Mouse (Mus musculus) neural tube, embryonic 14.5 days (tissue): ENCODE data around the gene Cytl1. TPM values are rescaled to one million over a fixed set of nuclear protein-coding genes. Genes with fewer than 3 reads are reported as not detected.

ENCODE experiments used
- ATAC-seq: fragments of 200-750 bp; cut with Nextera tagmentation; 2 replicates; pipeline ENCODE4 v1.8.0; 2017; ENCODE audit warnings: low read depth, mild to moderate bottlenecking, moderate TSS enrichment, moderate library complexity
- H3K27ac ChIP-seq: fragments of 300-500 bp; sonication (generic); 2 replicates; pipeline ENCODE4 v1.5.1; 2014; ENCODE audit warnings: low read depth, mild to moderate bottlenecking, control low read depth, low read length, moderate library complexity, mixed read lengths
- H3K27me3 ChIP-seq: fragments of 300-500 bp; sonication (generic); 2 replicates; pipeline ENCODE4 v1.6.1; 2014; ENCODE audit warnings: low read length; ENCODE audit not compliant: control insufficient read depth, insufficient read depth
- H3K36me3 ChIP-seq: fragments of 300-500 bp; sonication (generic); 2 replicates; pipeline ENCODE4 v1.6.1; 2014; ENCODE audit warnings: low read length, mixed read lengths; ENCODE audit not compliant: control insufficient read depth, insufficient read depth
- H3K4me1 ChIP-seq: fragments of 300-500 bp; sonication (generic); 2 replicates; pipeline ENCODE4 v1.6.1; 2014; ENCODE audit warnings: low read length; ENCODE audit not compliant: control insufficient read depth, insufficient read depth
- H3K4me2 ChIP-seq: fragments of 300-500 bp; sonication (generic); 2 replicates; pipeline ENCODE4 v1.6.1; 2014; ENCODE audit warnings: mild to moderate bottlenecking, low read depth, low read length, control low read depth
- H3K4me3 ChIP-seq: fragments of 300-500 bp; sonication (generic); 2 replicates; pipeline ENCODE4 v1.5.1; 2014; ENCODE audit warnings: low read depth, low read length, control low read depth, mixed read lengths
- H3K9ac ChIP-seq: fragments of 300-500 bp; sonication (generic); replicated peaks from 2 replicates; pipeline ENCODE4 v1.6.1; 2014; ENCODE audit warnings: low read depth, mild to moderate bottlenecking, control low read depth, low read length, mixed read lengths
- H3K9me3 ChIP-seq: fragments of 300-500 bp; sonication (generic); 2 replicates; pipeline ENCODE4 v1.6.1; 2016; ENCODE audit warnings: low read length; ENCODE audit not compliant: control insufficient read depth
- whole genome bisulfite sequencing: fragments of 180-500 bp; shearing (Covaris S2); extraction: QIAGEN DNeasy Blood & Tissue Kit; methylation state at CpG from one replicate; pipeline ENCODE4 v1.1.7; 2014; 5-methylcytosine and 5-hydroxymethylcytosine counted together
- polyA plus RNA-seq: library from polyadenylated mRNA; unstranded; fragments of >200 nt; fragmentation: Nextera tagmentation; extraction: Ambion mirVana; gene quantifications from 2 replicates; pipeline ENCODE4 v1.2.1, GENCODE M21; 2014

Cytl1 gene
- polyA plus RNA-seq, 1 experiment from 2014 or later: 0.28 TPM

DNA sequence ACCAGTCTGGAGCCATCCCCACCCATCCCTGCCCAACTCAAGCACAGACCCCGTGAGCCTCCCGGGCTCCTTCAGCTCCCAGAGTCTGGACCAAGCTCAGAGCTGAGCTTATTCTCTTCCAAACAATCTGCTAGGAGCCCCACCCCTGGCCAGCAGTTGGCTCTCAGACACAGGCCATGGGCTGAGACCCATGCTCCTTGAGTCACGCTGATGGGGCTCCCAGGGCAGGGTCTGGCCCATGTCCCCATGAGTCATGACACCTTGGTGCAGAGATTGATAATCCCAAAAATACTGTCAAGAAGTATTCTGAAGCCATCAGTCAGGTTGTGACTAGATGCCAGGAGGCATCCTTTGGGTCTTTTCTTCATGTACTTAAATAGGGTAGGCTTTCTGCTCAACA is 26.7 kb downstream of the Cytl1 start:
- Histone ChIP-seq H3K9me3 (no peaks in the 10 kb centered on the region), H3K27ac (no peak overlapping the region), H3K36me3 (no peaks in the 10 kb centered on the region), H3K4me2 (no peak overlapping the region), H3K4me1 (no peaks in the 10 kb centered on the region), H3K9ac (no peak overlapping the region), H3K27me3 (no peaks in the 10 kb centered on the region), H3K4me3 (no peak overlapping the region)
- WGBS: 91% methylated on average over 3 of the region's 3 CpGs
- ATAC-seq: no peak

DNA sequence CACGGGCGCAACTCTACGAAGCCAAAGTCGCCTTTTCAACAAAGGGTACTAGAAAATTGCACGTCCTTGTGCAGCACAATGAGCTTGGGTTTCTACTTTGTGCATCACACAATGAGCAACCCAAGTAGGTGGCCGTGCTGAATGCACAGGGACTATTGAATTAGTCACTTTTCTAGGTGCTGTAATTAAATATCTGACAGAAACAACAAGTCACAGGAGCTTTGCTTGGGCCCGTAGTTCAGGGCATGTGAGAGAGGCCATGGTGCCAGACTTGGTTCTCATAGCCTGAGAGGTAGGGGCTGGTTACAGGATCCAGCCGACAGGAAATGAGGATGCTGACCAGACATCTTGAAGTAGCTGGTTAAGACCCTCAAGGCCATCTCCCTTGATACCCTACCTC is 30.5 kb downstream of the Cytl1 start:
- Histone ChIP-seq H3K4me1 (peaks cover 5% of the 10 kb centered on the region; the same call in 1 of the 2 replicates), H3K9ac (no peak overlapping the region), H3K27me3 (peaks cover 4% of the 10 kb centered on the region; the same call in 1 of the 2 replicates), H3K27ac (no peak overlapping the region), H3K9me3 (no peaks in the 10 kb centered on the region), H3K36me3 (no peaks in the 10 kb centered on the region), H3K4me3 (no peak overlapping the region), H3K4me2 (no peak overlapping the region)
- 13% methylated on average over 8 of the region's 8 CpGs for WGBS
- ATAC-seq: no peak

DNA sequence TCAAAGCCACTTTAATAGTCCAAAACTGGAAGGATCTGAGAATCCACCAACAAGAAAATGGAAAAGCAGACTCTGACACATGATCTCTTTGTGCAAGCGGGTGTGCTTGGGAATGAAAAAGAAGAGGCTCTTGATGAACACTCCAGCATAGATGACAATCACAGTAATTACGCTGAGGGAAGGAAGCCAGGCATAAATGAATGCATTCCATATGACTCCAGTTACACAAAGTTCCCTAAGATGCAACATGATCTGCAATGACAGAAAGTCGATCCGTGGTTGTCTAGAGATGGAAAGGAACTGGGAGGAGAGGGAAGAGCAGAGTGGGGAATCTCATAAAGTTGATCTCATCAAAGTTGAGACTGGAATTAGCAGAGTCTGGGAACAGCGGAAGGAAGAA is 31.9 kb downstream of the Cytl1 start:
- no peak overlapping the region for H3K9ac ChIP-seq
- no peak overlapping the region for H3K4me2 ChIP-seq
- no peak overlapping the region for H3K27ac ChIP-seq
- H3K4me3 ChIP-seq: no peak overlapping the region
- H3K27me3 ChIP-seq: peaks cover 4% of the 10 kb centered on the region; the same call in 1 of the 2 replicates
- no peak for ATAC-seq
- 85% methylated on average over 5 of the region's 5 CpGs for WGBS
- peaks cover 5% of the 10 kb centered on the region; the same call in 1 of the 2 replicates for H3K4me1 ChIP-seq
- H3K36me3 ChIP-seq: no peaks in the 10 kb centered on the region
- H3K9me3 ChIP-seq: no peaks in the 10 kb centered on the region

DNA sequence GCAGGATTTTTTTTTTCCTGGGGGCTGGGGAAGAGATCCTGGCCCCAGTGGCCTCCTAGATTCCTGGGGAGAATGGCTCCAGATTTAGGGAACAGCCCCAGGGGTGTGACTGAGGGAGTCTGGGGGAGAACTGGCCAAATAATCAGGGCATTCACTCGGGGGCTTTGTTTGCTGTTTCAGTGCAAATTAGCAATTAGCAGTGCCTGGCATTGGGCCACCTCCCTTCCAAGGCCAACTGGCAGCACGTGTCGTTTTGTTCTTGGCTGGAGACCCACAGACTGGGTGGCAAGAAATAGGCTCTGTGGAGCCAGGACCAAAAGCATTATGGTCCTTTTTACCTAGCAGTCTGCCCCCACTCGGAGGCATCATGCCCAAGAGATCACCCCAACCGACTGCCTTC is 33.7 kb downstream of the Cytl1 start:
- peaks cover 5% of the 10 kb centered on the region; the same call in 1 of the 2 replicates for H3K4me1 ChIP-seq
- no peak overlapping the region for H3K27ac ChIP-seq
- WGBS: 3% methylated on average over 5 of the region's 5 CpGs
- H3K36me3 ChIP-seq: no peaks in the 10 kb centered on the region
- H3K4me2 ChIP-seq: no peak overlapping the region
- H3K9me3 ChIP-seq: no peaks in the 10 kb centered on the region
- no peak overlapping the region for H3K9ac ChIP-seq
- H3K4me3 ChIP-seq: no peak overlapping the region
- peak; percentile 79 for ATAC-seq
- peaks cover 7% of the 10 kb centered on the region; the same call in 1 of the 2 replicates for H3K27me3 ChIP-seq

DNA sequence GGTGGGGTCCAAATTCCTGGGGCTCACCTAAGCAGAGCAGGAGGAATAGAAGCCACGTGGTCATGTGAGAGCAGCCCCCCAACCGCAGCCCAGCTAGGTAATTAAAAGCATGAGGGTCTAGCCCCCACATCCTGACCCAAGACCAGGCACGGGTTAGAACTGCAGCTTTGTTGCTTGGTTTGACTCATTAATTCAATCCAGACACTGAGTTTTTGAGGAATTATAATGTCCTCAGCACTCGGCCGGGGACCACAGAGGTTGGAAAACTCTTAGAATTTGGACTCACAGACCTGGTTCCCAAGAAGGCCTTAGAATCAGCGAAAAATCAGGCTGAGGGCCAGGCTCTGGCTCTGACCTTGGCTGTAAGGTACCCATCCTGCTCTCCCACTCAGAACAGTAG is 35.6 kb downstream of the Cytl1 start:
- Histone ChIP-seq H3K4me1 (peaks cover 5% of the 10 kb centered on the region; the same call in 1 of the 2 replicates), H3K4me2 (no peak overlapping the region), H3K27me3 (peaks cover 8% of the 10 kb centered on the region; the same call in 1 of the 2 replicates), H3K9me3 (no peaks in the 10 kb centered on the region), H3K27ac (no peak overlapping the region), H3K9ac (no peak overlapping the region), H3K36me3 (no peaks in the 10 kb centered on the region), H3K4me3 (no peak overlapping the region)
- WGBS: 87% methylated on average over 6 of the region's 6 CpGs
- no peak for ATAC-seq

DNA sequence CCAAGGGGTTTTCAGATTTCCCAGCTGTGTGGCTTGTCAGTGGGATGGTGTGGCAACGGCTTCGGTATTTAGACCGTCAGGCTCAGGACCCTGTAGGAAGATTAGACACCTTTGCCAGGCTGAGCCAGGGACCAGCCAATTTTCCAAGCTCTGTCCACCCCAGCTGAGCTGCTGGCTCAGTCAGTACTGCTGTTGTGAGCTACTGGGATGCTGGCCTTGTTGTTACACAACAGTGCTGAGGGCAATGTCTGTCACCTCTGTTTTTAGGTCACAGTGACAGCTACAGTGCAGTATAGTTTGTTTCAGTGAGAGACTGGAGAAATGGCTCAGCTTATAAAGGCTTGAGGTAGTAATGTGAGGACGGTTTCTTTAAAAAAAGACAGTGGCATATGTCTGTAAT is 38.7 kb downstream of the Cytl1 start:
- Histone ChIP-seq H3K36me3 (no peaks in the 10 kb centered on the region), H3K27ac (no peak overlapping the region), H3K4me3 (no peak overlapping the region), H3K27me3 (0 out of 2 replicates have a peak, but pooled peaks cover 4% of the 10 kb centered on the region), H3K9ac (no peak overlapping the region), H3K9me3 (no peaks in the 10 kb centered on the region), H3K4me1 (0 out of 2 replicates have a peak, but pooled peaks cover 5% of the 10 kb centered on the region), H3K4me2 (no peak overlapping the region)
- ATAC-seq: no peak
- 91% methylated on average over 4 of the region's 4 CpGs for WGBS

DNA sequence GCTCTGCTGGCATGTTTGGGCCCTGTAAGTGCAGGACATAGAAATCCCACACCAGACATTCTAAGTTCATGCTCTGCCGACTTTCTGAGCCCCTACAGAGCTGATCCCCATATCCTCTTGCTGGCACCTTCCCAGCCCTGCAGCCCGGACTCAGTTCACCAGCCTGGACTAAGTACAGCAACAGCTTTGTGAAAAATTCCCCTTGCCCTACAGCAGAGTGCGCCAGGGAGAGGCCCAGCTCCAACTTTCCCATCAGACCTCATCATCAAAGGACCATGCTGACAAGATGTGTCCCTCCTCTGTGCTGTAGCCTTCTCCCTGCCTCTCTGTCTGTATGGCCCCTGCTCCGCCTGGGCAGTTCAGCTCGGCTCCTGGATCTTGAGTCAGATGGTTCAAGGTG is 40.4 kb downstream of the Cytl1 start:
- Histone ChIP-seq H3K4me1 (no peaks in the 10 kb centered on the region), H3K36me3 (no peaks in the 10 kb centered on the region), H3K27me3 (0 out of 2 replicates have a peak, but pooled peaks cover 4% of the 10 kb centered on the region), H3K9ac (no peak overlapping the region), H3K4me2 (no peak overlapping the region), H3K27ac (no peak overlapping the region), H3K9me3 (no peaks in the 10 kb centered on the region), H3K4me3 (no peak overlapping the region)
- no peak for ATAC-seq
- WGBS: 52% methylated on average over 5 of the region's 5 CpGs

DNA sequence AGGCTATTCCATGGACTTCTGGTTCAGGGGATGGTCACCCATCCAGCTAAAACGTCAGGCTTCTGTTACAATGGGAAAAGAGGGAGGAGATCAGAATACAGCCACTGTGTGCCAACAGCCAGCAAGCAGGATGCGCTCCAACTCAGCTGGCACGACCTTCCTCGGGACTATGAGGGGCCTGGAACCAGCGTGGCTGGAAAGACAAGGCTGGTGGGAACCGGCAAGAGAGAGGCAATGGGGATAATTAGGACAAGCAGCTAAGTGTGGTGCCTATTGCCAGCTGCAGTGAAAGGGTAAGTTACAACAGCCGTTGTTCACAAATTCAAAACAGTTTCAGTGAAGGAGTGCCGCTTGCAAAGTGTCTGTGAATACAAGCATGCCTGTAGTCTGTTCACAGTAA is 48.0 kb downstream of the Cytl1 start:
- H3K4me3 ChIP-seq: no peak overlapping the region
- WGBS: 53% methylated on average over 8 of the region's 8 CpGs
- H3K27me3 ChIP-seq: no peaks in the 10 kb centered on the region
- ATAC-seq: no peak
- no peak overlapping the region for H3K4me2 ChIP-seq
- no peak overlapping the region for H3K9ac ChIP-seq
- no peaks in the 10 kb centered on the region for H3K9me3 ChIP-seq
- no peaks in the 10 kb centered on the region for H3K4me1 ChIP-seq
- no peaks in the 10 kb centered on the region for H3K36me3 ChIP-seq
- no peak overlapping the region for H3K27ac ChIP-seq

DNA sequence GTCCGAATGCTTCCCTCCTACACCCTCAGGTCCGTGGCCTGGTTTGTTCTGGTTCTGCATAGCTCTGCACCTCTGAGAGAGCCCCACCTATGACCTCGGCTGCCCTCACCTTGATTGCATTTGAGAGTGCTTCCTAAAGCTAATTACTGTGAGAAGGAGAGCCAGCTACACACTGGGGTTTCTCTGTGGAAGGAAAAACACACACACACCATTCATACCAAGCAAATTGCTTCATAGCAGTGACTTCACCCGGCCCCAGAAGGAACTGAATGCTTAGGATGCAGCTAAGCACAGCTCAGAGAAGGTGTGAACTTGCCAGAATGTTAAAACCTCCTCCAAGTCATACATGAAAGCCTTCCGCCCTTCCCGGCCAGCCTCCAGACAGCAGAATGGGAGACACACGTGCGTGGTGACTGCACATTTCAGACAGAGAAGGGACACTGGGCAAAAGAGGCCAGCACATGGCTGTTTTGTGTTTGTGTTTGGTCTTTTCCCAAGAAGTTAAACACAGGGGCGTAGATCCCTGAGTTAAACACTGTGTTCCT is 49.6 kb downstream of the Cytl1 start:
- no peak overlapping the region for H3K4me2 ChIP-seq
- 85% methylated on average over 9 of the region's 9 CpGs for WGBS
- H3K36me3 ChIP-seq: no peaks in the 10 kb centered on the region
- H3K4me3 ChIP-seq: no peak overlapping the region
- ATAC-seq: no peak
- no peak overlapping the region for H3K9ac ChIP-seq
- no peaks in the 10 kb centered on the region for H3K9me3 ChIP-seq
- no peaks in the 10 kb centered on the region for H3K27me3 ChIP-seq
- H3K27ac ChIP-seq: no peak overlapping the region
- H3K4me1 ChIP-seq: no peaks in the 10 kb centered on the region
